Mouse (Mus musculus) liver, postnatal 0 days (tissue): Measurements from ENCODE around the gene Mbtps1. TPM values are rescaled to one million over a fixed set of nuclear protein-coding genes. Genes with fewer than 3 reads are reported as not detected.

ENCODE experiments used
- ATAC-seq: fragments of 200-750 bp; cut with Nextera tagmentation; 2 replicates; pipeline ENCODE4 v1.8.0; 2017; ENCODE audit warnings: mild to moderate bottlenecking, moderate library complexity
- DNase-seq: peaks from one replicate; pipeline ENCODE4 v3.0.0-alpha.2; 2016
- H3K27ac ChIP-seq: fragments of 300-500 bp; sonication (generic); 2 replicates; pipeline ENCODE4 v1.5.1; 2014; ENCODE audit warnings: antibody characterized with exemption, moderate library complexity, mild to moderate bottlenecking, low read depth
- H3K27me3 ChIP-seq: fragments of 300-500 bp; sonication (generic); 2 replicates; pipeline ENCODE4 v1.6.1; 2014; ENCODE audit warnings: low read length, control low read depth, mixed read lengths; ENCODE audit not compliant: insufficient read depth
- H3K36me3 ChIP-seq: fragments of 300-500 bp; sonication (generic); replicated peaks from 2 replicates; pipeline ENCODE4 v1.6.1; 2014; ENCODE audit warnings: mild to moderate bottlenecking, control low read depth, low read length, moderate library complexity, mixed read lengths; ENCODE audit not compliant: insufficient read depth
- H3K4me1 ChIP-seq: fragments of 300-500 bp; sonication (generic); 2 replicates; pipeline ENCODE4 v1.6.1; 2014; ENCODE audit warnings: antibody characterized with exemption, mild to moderate bottlenecking, control low read depth; ENCODE audit not compliant: insufficient read depth
- H3K4me2 ChIP-seq: fragments of 300-500 bp; sonication (generic); 2 replicates; pipeline ENCODE4 v1.6.1; 2014; ENCODE audit warnings: low read depth, mild to moderate bottlenecking, low read length, moderate library complexity, mixed read lengths
- H3K4me3 ChIP-seq: fragments of 300-500 bp; sonication (generic); 2 replicates; pipeline ENCODE4 v1.5.1; 2014; ENCODE audit warnings: low read depth, low read length
- H3K9ac ChIP-seq: fragments of 300-500 bp; sonication (generic); replicated peaks from 2 replicates; pipeline ENCODE4 v1.6.1; 2014; ENCODE audit warnings: mild to moderate bottlenecking, moderate library complexity
- H3K9me3 ChIP-seq: fragments of 300-500 bp; sonication (generic); 2 replicates; pipeline ENCODE4 v1.6.1; 2016; ENCODE audit warnings: mild to moderate bottlenecking, control low read depth, low read length, mixed read lengths
- CTCF ChIP-seq: sonication (generic); IDR thresholded peaks from 2 replicates; pipeline ENCODE4 v1.5.1; 2016; ENCODE audit warnings: antibody characterized with exemption, low read depth
- EP300 ChIP-seq: IDR thresholded peaks from 2 replicates; pipeline ENCODE4 v1.6.1; 2016; ENCODE audit warnings: antibody characterized with exemption, low read depth, mild to moderate bottlenecking
- WGBS: fragments of 180-500 bp; shearing (Covaris S2); extraction: QIAGEN DNeasy Blood & Tissue Kit; methylation state at CpG from one replicate; pipeline ENCODE4 v1.1.7; 2014; ENCODE audit not compliant: insufficient replicate concordance; 5-methylcytosine and 5-hydroxymethylcytosine counted together
- polyA plus RNA-seq: library from polyadenylated mRNA; unstranded; fragments of >200 nt; fragmentation: Nextera tagmentation; extraction: Ambion mirVana; gene quantifications from 2 replicates; pipeline ENCODE4 v1.2.1, GENCODE M21; 2015

Gene Mbtps1
- polyA plus RNA-seq, 1 experiment from 2014 or later = 20.1 TPM

DNA sequence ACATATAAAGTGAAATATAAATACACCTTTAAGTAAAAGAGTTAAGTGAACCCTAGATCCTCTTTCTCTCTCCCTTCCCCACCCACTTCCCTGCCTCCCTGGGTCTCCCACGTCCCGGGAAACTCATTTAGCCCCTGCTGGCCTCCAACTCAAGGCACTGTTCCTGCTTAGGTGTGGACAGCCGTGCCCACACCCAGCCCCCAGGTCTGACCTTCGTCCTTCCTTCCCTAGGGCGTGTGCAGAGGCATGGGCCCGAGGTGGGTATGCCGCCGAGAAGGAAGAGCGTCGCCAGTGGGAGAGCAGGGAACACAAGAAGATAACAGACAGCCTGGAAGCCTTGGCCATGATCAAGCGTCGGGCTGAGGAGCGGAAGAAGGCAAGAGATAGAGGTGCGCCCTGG, 31.8 kb upstream of the Mbtps1 start:
- Histone ChIP-seq H3K9ac (no peak overlapping the region), H3K4me2 (no peak overlapping the region), H3K9me3 (no peaks in the 10 kb centered on the region), H3K36me3 (no peaks in the 10 kb centered on the region), H3K27me3 (no peaks in the 10 kb centered on the region), H3K4me1 (peaks cover 7% of the 10 kb centered on the region; the same call in 1 of the 2 replicates), H3K4me3 (no peak overlapping the region), H3K27ac (no peak overlapping the region)
- TF ChIP-seq EP300 = no peak
- TF ChIP-seq CTCF = no peak
- ATAC-seq (no peak), DNase-seq (no peak)
- WGBS = 64% methylated on average over 14 of the region's 14 CpGs

DNA sequence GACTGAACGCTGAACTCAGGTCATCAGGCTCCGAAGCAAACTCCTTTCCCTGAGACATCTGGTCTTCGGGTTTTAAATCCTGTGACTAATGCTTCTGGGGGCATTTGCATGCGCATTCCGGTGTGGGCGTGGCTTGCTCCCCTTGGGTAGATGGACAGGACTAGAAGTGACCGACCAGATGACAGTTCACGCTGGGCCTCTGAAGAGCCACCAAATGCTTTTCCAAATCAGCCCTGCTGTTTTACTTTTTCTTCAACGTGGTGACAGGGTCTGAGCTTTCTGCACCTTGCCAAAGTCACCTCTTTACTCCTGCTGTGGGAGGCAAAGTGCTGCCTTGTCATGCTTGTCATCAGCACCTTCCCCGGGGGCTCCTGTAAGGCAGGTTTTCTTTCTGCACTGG, 30.3 kb upstream of the Mbtps1 start:
- TF ChIP-seq CTCF = no peak
- TF ChIP-seq EP300 = no peak
- Histone ChIP-seq H3K9me3 (no peaks in the 10 kb centered on the region), H3K4me1 (peaks cover 7% of the 10 kb centered on the region; the same call in 1 of the 2 replicates), H3K4me2 (no peak overlapping the region), H3K27ac (no peak overlapping the region), H3K9ac (no peak overlapping the region), H3K27me3 (no peaks in the 10 kb centered on the region), H3K4me3 (no peak overlapping the region), H3K36me3 (no peaks in the 10 kb centered on the region)
- WGBS = 47% methylated on average over 10 of the region's 10 CpGs
- ATAC-seq (no peak), DNase-seq (no peak)

DNA sequence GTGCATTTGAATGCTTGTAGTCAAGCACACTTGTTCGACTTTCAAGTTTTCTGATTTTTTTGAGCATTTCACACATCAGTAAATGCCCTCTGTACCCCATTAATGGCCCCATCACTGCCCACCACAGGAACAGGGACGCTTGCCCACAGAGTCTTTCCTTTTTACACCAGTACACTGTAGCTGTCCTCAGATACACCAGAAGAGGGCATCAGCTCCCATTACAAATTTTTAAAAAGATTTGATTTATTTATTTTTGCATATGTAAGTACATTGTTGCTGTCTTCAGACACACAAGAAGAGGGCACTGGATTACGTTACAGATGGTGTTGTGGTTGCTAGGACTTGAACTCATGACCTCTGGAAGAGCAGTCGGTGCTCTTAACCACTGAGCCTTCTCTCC, 29.8 kb upstream of the Mbtps1 start:
- no peak overlapping the region for H3K4me2 ChIP-seq
- no peak; the same call in 1 of the 2 replicates for TF ChIP-seq CTCF
- TF ChIP-seq EP300 = no peak
- H3K9ac ChIP-seq = no peak overlapping the region
- no peaks in the 10 kb centered on the region for H3K36me3 ChIP-seq
- H3K4me3 ChIP-seq = no peak overlapping the region
- H3K9me3 ChIP-seq = no peaks in the 10 kb centered on the region
- H3K4me1 ChIP-seq = peaks cover 7% of the 10 kb centered on the region; the same call in 1 of the 2 replicates
- H3K27me3 ChIP-seq = no peaks in the 10 kb centered on the region
- ATAC-seq (no peak), DNase-seq (no peak)
- no peak overlapping the region for H3K27ac ChIP-seq
- WGBS = 68% methylated on average over 4 of the region's 4 CpGs

DNA sequence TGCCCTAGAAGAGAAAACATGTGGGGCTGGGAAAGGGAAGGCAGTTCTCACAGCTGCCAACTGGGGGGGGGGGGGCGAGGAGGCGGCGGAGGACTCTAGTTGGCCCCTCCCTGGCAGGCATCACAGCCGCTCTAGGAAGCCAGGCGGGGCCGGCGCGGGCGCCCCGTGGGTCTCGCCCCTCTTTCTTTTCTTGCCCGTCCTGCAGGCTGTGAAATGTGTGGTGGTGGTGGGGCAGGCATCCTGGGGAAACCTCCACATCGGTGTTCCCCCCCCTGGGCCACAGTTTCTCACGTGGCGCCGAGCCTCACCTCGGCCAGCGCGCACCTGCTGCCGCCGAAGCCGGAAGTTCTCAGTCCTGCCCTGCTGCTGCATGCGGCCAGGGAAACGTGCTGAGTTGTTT, 27.4 kb upstream of the Mbtps1 start:
- H3K4me1 ChIP-seq = peaks cover 9% of the 10 kb centered on the region
- H3K36me3 ChIP-seq = no peaks in the 10 kb centered on the region
- H3K9ac ChIP-seq = no peak overlapping the region
- peak overlapping the region; percentile 62 for H3K27ac ChIP-seq
- ATAC-seq (peak; percentile 67; the same call in 1 of the 2 replicates), DNase-seq (peak; percentile 57)
- peak overlapping the region; percentile 72 for H3K4me2 ChIP-seq
- TF ChIP-seq CTCF = no peak
- no peak for TF ChIP-seq EP300
- H3K9me3 ChIP-seq = no peaks in the 10 kb centered on the region
- H3K4me3 ChIP-seq = peak overlapping the region; percentile 46
- H3K27me3 ChIP-seq = no peaks in the 10 kb centered on the region
- WGBS = 8% methylated on average over 20 of the region's 24 CpGs

DNA sequence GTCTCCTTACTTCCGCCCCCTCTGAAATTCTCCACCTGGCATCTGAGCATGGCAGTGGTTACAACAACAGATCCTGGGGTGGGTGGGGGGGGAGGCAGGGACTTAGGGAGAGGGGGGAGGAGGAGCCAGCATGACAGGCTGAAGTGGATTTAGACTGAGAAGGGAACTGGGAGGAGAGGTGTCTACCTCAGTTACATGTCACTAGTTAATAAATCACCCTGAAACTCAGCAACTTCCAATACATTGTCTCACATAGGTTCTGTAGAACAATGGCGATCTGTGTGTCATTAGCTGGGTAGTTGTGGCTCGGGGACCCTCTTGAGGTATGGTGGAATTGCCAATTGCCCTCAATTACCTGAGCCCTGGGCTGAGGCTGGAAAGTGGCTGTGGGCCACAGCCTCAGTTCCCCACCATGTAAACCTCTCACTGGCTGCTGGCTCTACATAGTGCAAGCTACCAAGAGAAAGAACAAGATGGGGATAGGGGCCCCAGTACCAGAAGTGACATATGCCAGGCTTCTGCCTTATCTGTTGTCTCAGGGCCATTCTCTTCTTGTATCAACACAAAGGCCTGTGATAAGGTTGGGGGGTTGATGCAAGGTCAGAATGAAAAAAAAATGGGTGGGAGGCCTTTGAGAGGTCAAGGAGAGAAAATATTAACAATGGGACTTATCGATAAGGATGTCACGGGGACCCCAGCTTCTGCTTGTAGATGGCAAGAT, 22.1 kb upstream of the Mbtps1 start:
- Histone ChIP-seq H3K4me2 (no peak overlapping the region; the same call in 1 of the 2 replicates), H3K27me3 (no peaks in the 10 kb centered on the region), H3K4me3 (no peak overlapping the region), H3K9me3 (no peaks in the 10 kb centered on the region), H3K4me1 (peaks cover 10% of the 10 kb centered on the region), H3K36me3 (no peaks in the 10 kb centered on the region), H3K9ac (no peak overlapping the region), H3K27ac (no peak overlapping the region)
- TF ChIP-seq CTCF (no peak), EP300 (no peak; the same call in 1 of the 2 replicates)
- ATAC-seq (no peak), DNase-seq (no peak)
- WGBS = 51% methylated on average over 5 of the region's 5 CpGs

DNA sequence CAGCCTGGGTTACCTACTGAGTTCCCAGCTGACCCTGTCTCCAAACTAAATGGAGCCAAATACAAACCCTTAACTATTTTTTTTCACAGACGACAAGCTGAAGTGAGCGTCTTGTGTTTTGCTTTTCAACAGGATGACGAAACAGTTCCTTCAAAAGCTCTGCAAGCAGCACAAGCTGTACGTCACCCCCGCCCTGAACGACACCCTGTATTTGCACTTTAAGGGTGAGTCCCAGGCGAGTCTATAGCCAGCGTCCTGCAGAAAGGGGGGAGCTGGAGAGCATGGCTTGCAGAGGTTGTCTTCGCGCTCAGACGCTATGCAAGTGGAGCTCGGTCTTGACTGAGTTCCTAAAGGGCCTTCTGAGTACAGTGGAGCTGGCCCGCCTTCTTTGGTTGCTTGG, 20.6 kb upstream of the Mbtps1 start:
- TF ChIP-seq EP300 (no peak), CTCF (no peak)
- Histone ChIP-seq H3K9ac (no peak overlapping the region), H3K27me3 (no peaks in the 10 kb centered on the region), H3K4me2 (no peak overlapping the region), H3K27ac (no peak overlapping the region), H3K4me3 (no peak overlapping the region), H3K4me1 (peaks cover 19% of the 10 kb centered on the region), H3K36me3 (no peaks in the 10 kb centered on the region), H3K9me3 (no peaks in the 10 kb centered on the region)
- WGBS = 49% methylated on average over 13 of the region's 13 CpGs
- no peak for ATAC-seq
- DNase-seq = no peak
